Mouse (Mus musculus): ENCODE results near the gene Col20a1.

Col20a1 gene

GRCm38 (mm10) chr2:181065827-181066226 lies 79.5 kb downstream of the Col20a1 start:
- DNase-seq (ENCODE audit: low spot score): no peak
